Mouse (Mus musculus) lung, postnatal 0 days (tissue): ENCODE measurements around the gene Ccng1.

ENCODE experiments used
- CTCF ChIP-seq: IDR thresholded peaks from 2 replicates; pipeline ENCODE4 v1.5.1; 2016; ENCODE audit warnings: antibody characterized with exemption, mild to moderate bottlenecking
- EP300 ChIP-seq: IDR thresholded peaks from 2 replicates; pipeline ENCODE4 v1.6.1; 2016; ENCODE audit warnings: antibody characterized with exemption, mild to moderate bottlenecking, control low read depth

- TF ChIP-seq CTCF (no peak), EP300 (no peak)
Observed at GRCm38 (mm10) chr11:40764690-40765089, 9.6 kb upstream of the Ccng1 start.
